Mouse (Mus musculus): ENCODE measurements around the gene Scyl1. TPM values are rescaled to one million over a fixed set of nuclear protein-coding genes. Genes with fewer than 3 reads are reported as not detected.
A peak's percentile ranks its signal among the peaks of the same experiment; 100 is the strongest.

Gene Scyl1
- polyA plus RNA-seq, 1 experiment from 2014 or later, result 78.0 TPM

GRCm38 (mm10) chr19:5810103-5810839, 39.1 kb upstream of the Scyl1 start:
- no peaks in the 10 kb centered on the region for H3K27me3 ChIP-seq
- no peaks in the 10 kb centered on the region for H3K9me3 ChIP-seq
- H3K27ac ChIP-seq, result peak overlapping the region; percentile 85
- peaks cover 63% of the 10 kb centered on the region for H3K4me1 ChIP-seq (replicated peaks)
- H3K4me3 ChIP-seq (replicated peaks), result no peak overlapping the region
- H3K4me2 ChIP-seq, result peak overlapping the region; percentile 10; the same call in 1 of the 2 replicates
- 0 out of 2 replicates have a peak, but pooled peaks have one; percentile 28 for ATAC-seq (ENCODE audit: insufficient number of reproducible peaks, insufficient read depth, low FRiP score, low TSS enrichment, low read depth)
- peak overlapping the region; percentile 24; the same call in 1 of the 2 replicates for H3K9ac ChIP-seq (replicated peaks)
- 32% methylated on average over 11 of the region's 11 CpGs for whole genome bisulfite sequencing
- H3K36me3 ChIP-seq, result no peaks in the 10 kb centered on the region

- no peaks in the 10 kb centered on the region for H3K9me3 ChIP-seq
- H3K4me3 ChIP-seq (replicated peaks), result no peak overlapping the region
- 0 out of 2 replicates have a peak, but pooled peaks have one; percentile 16 for ATAC-seq (ENCODE audit: insufficient number of reproducible peaks, insufficient read depth, low FRiP score, low TSS enrichment, low read depth)
- WGBS, result 43% methylated on average over 7 of the region's 7 CpGs
- 0 out of 2 replicates have a peak overlapping the region, but pooled peaks have one; percentile 10 for H3K4me2 ChIP-seq
- no peaks in the 10 kb centered on the region for H3K36me3 ChIP-seq
- peak overlapping the region; percentile 85 for H3K27ac ChIP-seq
- H3K9ac ChIP-seq (replicated peaks), result peak overlapping the region; percentile 24; the same call in 1 of the 2 replicates
- H3K4me1 ChIP-seq (replicated peaks), result peaks cover 66% of the 10 kb centered on the region
- H3K27me3 ChIP-seq, result no peaks in the 10 kb centered on the region
Measured at GRCm38 (mm10) chr19:5809712-5810089, 38.5 kb upstream of the Scyl1 start.

DNA sequence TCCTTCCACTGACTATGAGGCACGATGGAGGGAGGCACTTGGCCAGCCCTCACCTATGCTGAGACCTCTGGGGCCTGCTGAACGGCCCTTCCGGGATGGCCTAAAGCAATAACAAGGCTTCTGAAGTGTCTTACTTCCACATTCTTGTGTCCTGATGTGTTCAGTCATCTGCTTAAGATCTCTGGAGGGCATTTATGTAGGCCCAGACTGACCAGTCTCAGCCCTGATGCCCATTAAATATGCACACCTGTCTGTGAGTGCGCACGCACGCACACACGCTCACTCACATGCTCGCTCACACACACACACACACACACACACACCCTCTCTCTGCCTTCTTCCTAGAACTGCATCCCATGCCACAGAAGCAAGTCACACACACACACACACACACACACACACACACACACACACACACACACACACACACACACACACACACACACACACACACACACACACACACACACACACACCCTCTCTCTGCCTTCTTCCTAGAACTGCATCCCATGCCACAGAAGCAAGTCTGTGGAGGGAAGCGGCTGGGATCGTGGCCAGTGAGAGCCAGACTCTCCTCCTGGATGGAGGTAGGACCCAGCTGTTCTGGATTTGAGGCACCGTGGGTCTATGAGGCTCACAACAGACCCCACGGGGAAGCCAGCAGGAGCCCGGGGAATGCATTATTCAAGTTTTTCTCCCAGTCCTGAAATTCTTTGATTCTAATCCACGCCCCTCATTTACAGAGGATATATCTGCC, 37.9 kb upstream of the Scyl1 start:
- no peak overlapping the region for H3K4me3 ChIP-seq (replicated peaks)
- 0 out of 2 replicates have a peak overlapping the region, but pooled peaks have one; percentile 24 for H3K9ac ChIP-seq (replicated peaks)
- 57% methylated on average over 14 of the region's 14 CpGs for WGBS
- H3K4me2 ChIP-seq, result no peak overlapping the region
- no peaks in the 10 kb centered on the region for H3K9me3 ChIP-seq
- no peaks in the 10 kb centered on the region for H3K27me3 ChIP-seq
- H3K27ac ChIP-seq, result peak overlapping the region; percentile 85
- H3K36me3 ChIP-seq, result no peaks in the 10 kb centered on the region
- no peak for ATAC-seq (ENCODE audit: insufficient number of reproducible peaks, insufficient read depth, low FRiP score, low TSS enrichment, low read depth)
- peaks cover 69% of the 10 kb centered on the region for H3K4me1 ChIP-seq (replicated peaks)

DNA sequence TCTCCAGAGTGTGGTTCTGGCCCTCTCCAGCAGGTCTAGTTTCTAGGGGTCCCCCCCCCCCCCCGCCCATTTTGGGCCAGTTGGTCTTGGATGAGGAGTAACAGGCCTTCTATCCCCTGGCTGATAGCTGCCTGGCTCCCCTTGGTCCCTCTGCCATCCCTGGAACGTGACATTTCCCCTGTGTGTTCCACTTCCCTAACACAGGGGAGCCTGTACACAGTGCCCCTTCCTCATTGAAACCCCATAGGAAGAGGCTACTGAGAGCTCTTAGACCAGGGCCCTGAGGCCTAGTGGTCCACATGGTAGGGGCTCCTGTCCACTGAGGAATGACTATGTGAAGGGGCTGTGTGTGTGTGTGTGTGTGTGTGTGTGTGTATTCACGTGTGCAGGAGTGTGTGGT, 36.5 kb upstream of the Scyl1 start:
- 0 out of 2 replicates have a peak overlapping the region, but pooled peaks have one; percentile 75 for H3K27ac ChIP-seq

DNA sequence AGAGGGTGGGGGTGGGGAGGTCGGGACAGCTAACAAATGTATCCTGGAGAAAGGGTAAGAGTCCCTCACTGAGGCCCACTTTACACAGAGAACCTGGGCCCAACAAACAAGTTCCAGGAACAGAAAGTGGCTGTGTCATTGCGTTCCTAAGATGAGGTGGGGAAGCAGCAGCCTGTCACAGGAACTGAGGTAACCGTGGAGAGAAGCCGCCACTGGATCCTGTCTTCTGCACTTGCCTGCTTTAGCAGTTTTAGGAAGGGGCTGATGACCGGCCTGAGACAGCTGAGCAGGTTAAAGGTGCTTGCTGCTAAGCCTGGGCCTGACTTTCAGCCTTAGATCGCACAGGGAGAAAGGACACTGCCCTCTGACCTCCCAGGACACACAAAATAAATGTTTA, 35.6 kb upstream of the Scyl1 start:
- H3K9me3 ChIP-seq, result no peaks in the 10 kb centered on the region
- H3K4me2 ChIP-seq, result no peak overlapping the region
- WGBS, result 42% methylated on average over 6 of the region's 6 CpGs
- H3K4me1 ChIP-seq (replicated peaks), result peaks cover 65% of the 10 kb centered on the region
- no peak for ATAC-seq (ENCODE audit: insufficient number of reproducible peaks, insufficient read depth, low FRiP score, low TSS enrichment, low read depth)
- peak overlapping the region; percentile 75 for H3K27ac ChIP-seq
- H3K4me3 ChIP-seq (replicated peaks), result no peak overlapping the region
- H3K9ac ChIP-seq (replicated peaks), result no peak overlapping the region
- no peaks in the 10 kb centered on the region for H3K27me3 ChIP-seq
- no peaks in the 10 kb centered on the region for H3K36me3 ChIP-seq

More for the DNA sequence above, 36.5 kb upstream of the Scyl1 start:
- Histone ChIP-seq H3K4me1 (replicated peaks) (peaks cover 74% of the 10 kb centered on the region), H3K27me3 (no peaks in the 10 kb centered on the region), H3K9me3 (no peaks in the 10 kb centered on the region), H3K4me2 (no peak overlapping the region), H3K4me3 (replicated peaks) (no peak overlapping the region), H3K36me3 (no peaks in the 10 kb centered on the region), H3K9ac (replicated peaks) (no peak overlapping the region)
- WGBS, result 58% methylated on average over 3 of the region's 3 CpGs
- ATAC-seq (ENCODE audit: insufficient number of reproducible peaks, insufficient read depth, low FRiP score, low TSS enrichment, low read depth), result no peak

GRCm38 (mm10) chr19:5806051-5806808, 35.0 kb upstream of the Scyl1 start:
- no peaks in the 10 kb centered on the region for H3K9me3 ChIP-seq
- H3K36me3 ChIP-seq, result no peaks in the 10 kb centered on the region
- H3K27ac ChIP-seq, result peak overlapping the region; percentile 75
- H3K27me3 ChIP-seq, result no peaks in the 10 kb centered on the region
- 18% methylated on average over 8 of the region's 8 CpGs for whole genome bisulfite sequencing
- no peak overlapping the region for H3K4me2 ChIP-seq
- H3K4me3 ChIP-seq (replicated peaks), result no peak overlapping the region
- H3K9ac ChIP-seq (replicated peaks), result no peak overlapping the region; the same call in 1 of the 2 replicates
- no peak for ATAC-seq (ENCODE audit: insufficient number of reproducible peaks, insufficient read depth, low FRiP score, low TSS enrichment, low read depth)
- H3K4me1 ChIP-seq (replicated peaks), result peaks cover 59% of the 10 kb centered on the region

- peak overlapping the region; percentile 75; the same call in 1 of the 2 replicates for H3K4me3 ChIP-seq (replicated peaks)
- no peaks in the 10 kb centered on the region for H3K36me3 ChIP-seq
- no peaks in the 10 kb centered on the region for H3K9me3 ChIP-seq
- H3K4me2 ChIP-seq, result peak overlapping the region; percentile 70
- peaks cover 41% of the 10 kb centered on the region for H3K4me1 ChIP-seq (replicated peaks)
- peak overlapping the region; percentile 79 for H3K9ac ChIP-seq (replicated peaks)
- H3K27me3 ChIP-seq, result no peaks in the 10 kb centered on the region
- whole genome bisulfite sequencing, result 12% methylated on average over 8 of the region's 8 CpGs
- no peak for ATAC-seq (ENCODE audit: insufficient number of reproducible peaks, insufficient read depth, low FRiP score, low TSS enrichment, low read depth)
- peak overlapping the region; percentile 99 for H3K27ac ChIP-seq
Measured at GRCm38 (mm10) chr19:5804371-5804899, 33.2 kb upstream of the Scyl1 start.

DNA sequence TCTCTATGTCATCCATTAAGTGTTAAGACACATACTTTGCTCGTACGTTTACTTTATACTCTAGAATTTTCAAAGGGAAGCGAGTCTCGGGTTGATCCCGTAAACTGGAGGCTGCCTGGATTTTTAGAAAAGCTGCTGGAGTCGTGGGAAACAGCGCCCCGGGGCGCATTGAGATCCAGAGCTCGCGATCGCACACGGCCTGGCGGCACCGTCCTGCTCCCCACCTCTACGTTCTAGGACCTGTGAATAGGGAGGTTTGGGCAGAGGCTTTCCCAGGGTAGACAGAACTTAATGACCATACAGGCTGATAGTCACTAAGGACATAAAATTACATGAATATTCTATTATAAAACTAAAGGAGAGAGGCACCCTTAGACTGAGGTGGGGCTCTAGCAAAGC, 32.7 kb upstream of the Scyl1 start:
- no peak for ATAC-seq (ENCODE audit: insufficient number of reproducible peaks, insufficient read depth, low FRiP score, low TSS enrichment, low read depth)
- Histone ChIP-seq H3K36me3 (peaks cover 3% of the 10 kb centered on the region), H3K27ac (peak overlapping the region; percentile 99), H3K9me3 (no peaks in the 10 kb centered on the region), H3K9ac (replicated peaks) (peak overlapping the region; percentile 79), H3K4me3 (replicated peaks) (peak overlapping the region; percentile 75), H3K4me1 (replicated peaks) (peaks cover 35% of the 10 kb centered on the region), H3K27me3 (no peaks in the 10 kb centered on the region), H3K4me2 (peak overlapping the region; percentile 70)
- WGBS, result 1% methylated on average over 16 of the region's 16 CpGs

DNA sequence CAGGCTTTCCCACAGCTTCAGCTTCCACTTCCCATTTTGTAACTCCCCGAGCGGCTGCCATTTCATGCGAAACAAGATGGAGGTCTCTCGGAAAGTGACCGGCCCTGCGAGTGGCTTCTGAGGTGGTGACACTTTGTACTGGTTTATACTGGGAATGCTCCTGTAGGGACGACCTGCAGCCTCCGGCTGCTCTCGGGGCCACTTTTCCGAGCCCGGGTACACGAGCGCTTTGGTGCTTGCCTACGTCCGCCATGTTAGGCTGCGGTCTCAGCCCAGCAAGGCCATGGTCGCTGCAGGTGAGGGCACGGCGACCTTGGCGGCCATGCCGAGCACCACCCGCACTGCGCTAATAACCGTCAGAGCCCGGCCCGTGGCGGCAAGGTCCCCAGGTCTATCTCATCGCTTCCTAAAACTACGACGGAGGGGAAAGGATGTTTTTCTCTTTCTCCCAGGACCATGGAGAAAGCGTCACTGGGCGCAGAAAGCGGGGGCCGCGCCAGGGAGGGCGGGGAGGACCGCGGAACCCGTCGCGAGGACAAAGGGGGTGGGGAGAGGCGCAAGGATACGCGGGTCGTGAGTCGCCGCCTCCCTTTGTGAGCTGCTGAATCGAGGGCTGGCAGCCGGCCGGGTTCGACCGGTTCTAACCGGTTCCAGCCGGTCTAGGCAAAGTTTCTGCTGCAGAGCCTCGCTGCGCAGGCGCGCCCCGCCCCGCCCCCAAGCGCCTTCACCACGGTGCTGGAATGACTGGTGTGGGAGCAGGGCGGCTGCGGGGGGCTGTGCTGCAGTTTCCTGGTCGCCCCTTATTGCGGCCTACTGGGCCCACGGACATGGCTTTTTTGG, 32.0 kb upstream of the Scyl1 start:
- Histone ChIP-seq H3K36me3 (peaks cover 9% of the 10 kb centered on the region), H3K9me3 (no peaks in the 10 kb centered on the region), H3K4me1 (replicated peaks) (peaks cover 31% of the 10 kb centered on the region), H3K27me3 (no peaks in the 10 kb centered on the region), H3K4me2 (peak overlapping the region; percentile 70), H3K9ac (replicated peaks) (peak overlapping the region; percentile 79), H3K27ac (peak overlapping the region; percentile 99), H3K4me3 (replicated peaks) (peak overlapping the region; percentile 75)
- ATAC-seq (ENCODE audit: insufficient number of reproducible peaks, insufficient read depth, low FRiP score, low TSS enrichment, low read depth), result peak; percentile 97
- WGBS, result under 1% methylated on average over 67 of the region's 67 CpGs

GRCm38 (mm10) chr19:5802787-5803040, 31.5 kb upstream of the Scyl1 start:
- WGBS, result 0% methylated on average over 4 of the region's 4 CpGs
- ATAC-seq (ENCODE audit: insufficient number of reproducible peaks, insufficient read depth, low FRiP score, low TSS enrichment, low read depth), result no peak
- H3K9me3 ChIP-seq, result no peaks in the 10 kb centered on the region
- peaks cover 31% of the 10 kb centered on the region for H3K4me1 ChIP-seq (replicated peaks)
- H3K27ac ChIP-seq, result peak overlapping the region; percentile 99
- peak overlapping the region; percentile 75 for H3K4me3 ChIP-seq (replicated peaks)
- H3K27me3 ChIP-seq, result no peaks in the 10 kb centered on the region
- peak overlapping the region; percentile 79 for H3K9ac ChIP-seq (replicated peaks)
- H3K36me3 ChIP-seq, result peaks cover 14% of the 10 kb centered on the region
- H3K4me2 ChIP-seq, result peak overlapping the region; percentile 70

All from limb, embryonic 12.5 days (tissue).